ENCODE assay signal across 16 mouse cellular contexts in the genomic region with DNA sequence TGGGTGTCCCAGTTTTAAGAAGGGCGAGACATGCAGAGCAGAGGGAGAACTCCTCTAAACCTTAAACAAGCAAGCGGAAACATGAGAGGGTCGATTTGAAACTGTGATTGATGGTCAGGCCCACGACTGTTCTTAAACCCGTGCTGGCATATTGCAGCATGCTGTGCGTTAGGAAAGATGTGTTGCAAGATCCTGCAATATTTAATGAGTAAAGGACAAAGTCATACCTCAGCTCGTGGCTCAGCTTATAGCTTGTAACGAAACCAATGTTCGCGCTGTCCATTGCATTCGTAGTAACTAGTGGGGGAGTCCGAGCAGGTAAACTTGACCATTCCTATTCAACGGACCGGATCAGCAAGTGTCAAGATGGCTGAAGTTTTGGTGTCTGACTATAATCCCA. TPM values are rescaled to one million over a fixed set of nuclear protein-coding genes. Genes with fewer than 3 reads are reported as not detected.
"Had no signal": no experiment of that assay in that cellular context is flagged by ENCODE, and none has a peak within 500 bp of the region (broad histone marks: within the 10 kb centered on the region; RNA-seq: fewer than 3 reads in every experiment).

No protein-coding gene starts in this region.

- H3K4me2 ChIP-seq: kidney, embryonic 15.5 days; limb, embryonic 12.5 days; lung, embryonic 14.5 days; neural tube, embryonic 15.5 days had no signal

- H3K9me3 ChIP-seq: neural tube, embryonic 15.5 days had no signal

- H3K27me3 ChIP-seq: kidney, embryonic 15.5 days; limb, embryonic 12.5 days; neural tube, embryonic 15.5 days had no signal

- H3K27ac ChIP-seq: kidney, embryonic 15.5 days; left cerebral cortex, adult 2 months; limb, embryonic 12.5 days; midbrain, embryonic 10.5 days; neural tube, embryonic 15.5 days had no signal

- H3K36me3 ChIP-seq: kidney, embryonic 15.5 days; limb, embryonic 12.5 days; midbrain, embryonic 10.5 days; neural tube, embryonic 15.5 days had no signal

- DNase-seq: kidney, adult 2 months; kidney, postnatal 14 days; lung, embryonic 14.5 days; lung, postnatal 10 days; lung, postnatal 4 days; midbrain, embryonic 14.5 days; spleen, adult 18-20 months; thymus, adult 18-20 months; thymus, postnatal 14 days had no signal

- H3K4me3 ChIP-seq: kidney, embryonic 15.5 days; left cerebral cortex, adult 2 months; limb, embryonic 12.5 days; midbrain, embryonic 10.5 days; myocyte; neural tube, embryonic 15.5 days had no signal

- H3K9ac ChIP-seq: kidney, embryonic 15.5 days; limb, embryonic 12.5 days; lung, embryonic 14.5 days; neural tube, embryonic 15.5 days had no signal

RNA-seq across cellular contexts. Expression of gene Slc38a4, which starts 4.3 kb away (rescaled TPM):
- total RNA-seq: megakaryocyte, adult 5-6 weeks had no signal
